Mouse (Mus musculus) kidney, postnatal 0 days (tissue): ENCODE measurements around the gene Mum1. TPM values are rescaled to one million over a fixed set of nuclear protein-coding genes. Genes with fewer than 3 reads are reported as not detected.
A peak's percentile ranks its signal among the peaks of the same experiment; 100 is the strongest.

Source experiments
- ATAC-seq: fragments of 200-750 bp; cut with Nextera tagmentation; replicated peaks from 2 replicates; pipeline ENCODE4 v1.8.0; 2017; ENCODE audit warnings: low read depth, moderate number of reproducible peaks, moderate TSS enrichment, moderate library complexity; ENCODE audit not compliant: low FRiP score
- DNase-seq: peaks from one replicate; pipeline ENCODE4 v3.0.0-alpha.2; 2016; ENCODE audit warnings: low spot score
- H3K27ac ChIP-seq: fragments of 300-500 bp; sonication (generic); 2 replicates; pipeline ENCODE4 v1.5.1; 2014; ENCODE audit warnings: mild to moderate bottlenecking
- H3K27me3 ChIP-seq: fragments of 300-500 bp; sonication (generic); 2 replicates; pipeline ENCODE4 v1.6.1; 2014; ENCODE audit warnings: low read length, mixed read lengths; ENCODE audit not compliant: insufficient read depth
- H3K36me3 ChIP-seq: fragments of 300-500 bp; sonication (generic); 2 replicates; pipeline ENCODE4 v1.6.1; 2014; ENCODE audit warnings: low read length, mixed read lengths; ENCODE audit not compliant: insufficient read depth
- H3K4me1 ChIP-seq: fragments of 300-500 bp; sonication (generic); replicated peaks from 2 replicates; pipeline ENCODE4 v1.6.1; 2014; ENCODE audit warnings: antibody characterized with exemption, low read length, mixed read lengths; ENCODE audit not compliant: insufficient read depth
- H3K4me2 ChIP-seq: fragments of 300-500 bp; sonication (generic); 2 replicates; pipeline ENCODE4 v1.6.1; 2014; ENCODE audit warnings: mild to moderate bottlenecking, low read length, moderate library complexity, mixed read lengths
- H3K4me3 ChIP-seq: fragments of 300-500 bp; sonication (generic); replicated peaks from 2 replicates; pipeline ENCODE4 v1.5.1; 2014; ENCODE audit warnings: low read depth, low read length
- H3K9ac ChIP-seq: fragments of 300-500 bp; sonication (generic); 2 replicates; pipeline ENCODE4 v1.6.1; 2014; ENCODE audit warnings: low read depth, low read length
- H3K9me3 ChIP-seq: fragments of 300-500 bp; sonication (generic); replicated peaks from 2 replicates; pipeline ENCODE4 v1.6.1; 2016; ENCODE audit warnings: low read length, inconsistent platforms, mixed read lengths
- CTCF ChIP-seq: IDR thresholded peaks from 2 replicates; pipeline ENCODE4 v1.5.1; 2016; ENCODE audit warnings: antibody characterized with exemption, low read depth, mild to moderate bottlenecking, moderate library complexity
- WGBS: fragments of 180-500 bp; shearing (Covaris S2); extraction: QIAGEN DNeasy Blood & Tissue Kit; methylation state at CpG from one replicate; pipeline ENCODE4 v1.1.7; 2014; 5-methylcytosine and 5-hydroxymethylcytosine counted together
- polyA plus RNA-seq: library from polyadenylated mRNA; unstranded; fragments of >200 nt; fragmentation: Nextera tagmentation; extraction: Ambion mirVana; gene quantifications from 2 replicates; pipeline ENCODE4 v1.2.1, GENCODE M21; 2015

The Mum1 gene
- polyA plus RNA-seq, 1 experiment from 2014 or later: 44.2 TPM

DNA sequence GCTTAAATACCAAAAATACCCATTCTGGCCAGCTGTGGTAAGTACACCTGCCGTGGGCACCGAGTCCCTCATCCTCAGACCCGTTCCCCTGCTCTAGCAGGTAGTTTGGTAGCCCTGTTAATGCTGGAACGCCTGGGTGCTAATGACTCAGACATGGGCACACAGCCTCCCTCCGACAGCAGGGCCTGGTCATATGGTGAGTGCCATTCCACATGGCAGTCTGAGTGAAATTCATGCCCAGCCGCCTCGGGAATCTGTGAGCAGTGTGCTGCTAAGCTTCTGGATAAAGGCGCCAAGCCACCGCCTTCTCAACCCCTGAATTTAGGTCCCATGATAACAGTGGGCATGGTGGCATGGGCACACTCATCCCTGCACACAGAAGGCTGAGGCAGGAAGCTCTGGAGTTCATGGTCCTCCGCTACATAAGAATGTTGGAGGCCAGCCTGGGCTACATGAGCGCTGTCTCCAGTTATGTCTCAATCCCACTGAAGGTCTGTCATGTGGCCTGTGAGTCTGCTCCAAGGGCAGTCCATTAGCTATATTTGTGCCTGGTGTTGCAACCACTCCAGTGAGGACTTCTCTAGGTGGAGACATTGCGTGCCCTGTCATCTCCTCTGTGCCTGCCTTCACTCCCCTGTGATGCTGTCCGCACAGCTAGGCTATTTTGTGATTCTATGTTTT is 10.1 kb downstream of the Mum1 start:
- ATAC-seq: no peak
- 94% methylated on average over 13 of the region's 13 CpGs for WGBS
- Histone ChIP-seq H3K36me3 (peaks cover 88% of the 10 kb centered on the region), H3K4me1 (peaks cover 4% of the 10 kb centered on the region; the same call in 1 of the 2 replicates), H3K9me3 (no peaks in the 10 kb centered on the region), H3K4me2 (no peak overlapping the region), H3K27me3 (no peaks in the 10 kb centered on the region), H3K9ac (no peak overlapping the region), H3K4me3 (no peak overlapping the region), H3K27ac (no peak overlapping the region)
- no peak for TF ChIP-seq CTCF
- DNase-seq: no peak

DNA sequence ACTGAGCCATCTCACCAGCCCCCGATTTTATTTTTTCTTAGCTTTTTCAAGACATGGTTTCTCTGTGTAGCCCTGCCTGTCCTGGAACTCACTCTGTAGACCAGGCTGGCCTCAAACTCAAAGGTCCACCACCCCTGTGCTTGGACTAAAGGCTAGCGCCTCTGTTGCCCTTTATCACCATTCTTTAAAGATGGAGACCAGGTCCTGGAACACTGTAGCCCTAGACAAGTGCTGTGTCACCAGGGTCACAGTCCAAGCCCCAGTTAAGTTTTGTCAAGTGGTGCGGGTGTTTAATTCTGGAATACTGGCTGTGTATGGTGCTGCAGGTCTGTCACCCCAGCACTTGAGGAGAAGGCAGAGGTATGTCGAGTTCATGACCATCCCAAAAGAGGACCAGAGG is 10.8 kb downstream of the Mum1 start:
- no peak overlapping the region for H3K9ac ChIP-seq
- no peaks in the 10 kb centered on the region for H3K27me3 ChIP-seq
- H3K4me2 ChIP-seq: no peak overlapping the region
- peaks cover 4% of the 10 kb centered on the region; the same call in 1 of the 2 replicates for H3K4me1 ChIP-seq
- no peak overlapping the region for H3K27ac ChIP-seq
- H3K4me3 ChIP-seq: no peak overlapping the region
- peaks cover 86% of the 10 kb centered on the region for H3K36me3 ChIP-seq
- 86% methylated on average over 4 of the region's 4 CpGs for WGBS
- no peak for DNase-seq
- H3K9me3 ChIP-seq: no peaks in the 10 kb centered on the region
- no peak for TF ChIP-seq CTCF
- no peak for ATAC-seq

DNA sequence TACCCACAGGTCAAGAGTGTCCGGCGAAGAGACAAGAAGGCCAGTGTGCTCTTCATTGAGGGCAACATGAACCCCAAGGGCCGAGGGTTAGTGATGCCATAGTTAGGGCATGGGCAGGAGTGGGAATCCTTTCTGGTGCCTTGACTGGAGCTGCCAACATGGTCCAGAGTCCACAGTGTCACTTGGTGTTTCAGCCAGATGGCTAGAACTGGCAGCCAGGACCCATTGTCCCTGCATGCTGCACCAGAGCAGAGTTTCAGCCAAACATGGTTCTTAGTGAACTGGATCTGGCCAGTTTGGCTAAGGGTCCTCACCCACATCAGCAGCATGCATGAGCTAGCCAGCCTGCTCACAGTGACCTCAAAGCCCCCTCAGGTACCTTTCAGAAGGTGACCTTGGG is 12.1 kb downstream of the Mum1 start:
- Histone ChIP-seq H3K4me2 (no peak overlapping the region), H3K9ac (no peak overlapping the region), H3K4me3 (no peak overlapping the region), H3K27ac (no peak overlapping the region), H3K36me3 (peaks cover 84% of the 10 kb centered on the region), H3K9me3 (no peaks in the 10 kb centered on the region), H3K4me1 (peaks cover under 1% of the 10 kb centered on the region; the same call in 1 of the 2 replicates), H3K27me3 (no peaks in the 10 kb centered on the region)
- ATAC-seq (no peak), DNase-seq (no peak)
- WGBS: 88% methylated on average over 3 of the region's 3 CpGs
- no peak for TF ChIP-seq CTCF

DNA sequence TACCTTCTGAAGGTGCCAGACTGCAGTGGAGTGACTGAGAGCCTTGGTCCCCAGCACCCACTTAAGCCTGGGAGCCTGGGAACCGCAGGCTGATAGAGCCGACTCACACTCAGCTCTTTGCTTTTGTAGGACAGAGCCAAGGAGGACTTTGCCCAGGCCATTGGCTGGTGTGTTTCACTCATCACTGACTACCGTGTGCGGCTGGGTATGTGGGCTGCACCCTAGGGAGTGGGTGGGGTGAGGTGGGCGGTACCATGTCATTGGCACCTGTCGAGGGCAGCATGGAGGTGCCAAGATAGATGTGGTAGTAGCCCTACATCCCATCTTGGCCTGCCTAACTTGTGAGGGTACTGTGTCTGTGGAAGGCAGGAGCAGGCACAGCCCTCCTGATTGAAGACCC is 13.6 kb downstream of the Mum1 start:
- H3K9ac ChIP-seq: no peak overlapping the region
- peaks cover 87% of the 10 kb centered on the region for H3K36me3 ChIP-seq
- 76% methylated on average over 6 of the region's 6 CpGs for WGBS
- no peak overlapping the region for H3K4me3 ChIP-seq
- no peak for DNase-seq
- H3K9me3 ChIP-seq: no peaks in the 10 kb centered on the region
- H3K27me3 ChIP-seq: no peaks in the 10 kb centered on the region
- no peak overlapping the region for H3K27ac ChIP-seq
- H3K4me2 ChIP-seq: no peak overlapping the region
- H3K4me1 ChIP-seq: no peaks in the 10 kb centered on the region
- ATAC-seq: no peak
- TF ChIP-seq CTCF: no peak

DNA sequence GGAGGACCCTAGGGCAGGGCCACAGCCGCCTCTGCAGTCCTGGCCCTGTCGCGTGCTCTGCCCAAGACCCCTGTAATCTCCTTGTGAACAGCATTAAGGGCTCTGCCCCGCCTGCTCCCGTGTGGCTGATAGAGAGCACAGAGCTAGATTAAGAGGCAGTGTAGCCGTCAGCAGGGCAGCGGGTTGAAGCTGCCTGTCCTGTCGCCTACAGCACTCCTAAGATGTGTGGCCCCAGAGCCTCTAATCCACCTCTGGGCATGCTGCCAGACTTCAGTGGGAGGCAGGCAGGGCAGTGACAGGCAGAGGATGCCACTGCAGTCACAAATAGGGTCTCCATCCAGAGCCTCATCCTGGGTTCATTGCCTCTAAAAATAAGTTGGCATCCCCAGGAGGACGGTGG is 15.9 kb downstream of the Mum1 start:
- Histone ChIP-seq H3K27me3 (no peaks in the 10 kb centered on the region), H3K36me3 (peaks cover 70% of the 10 kb centered on the region), H3K9ac (no peak overlapping the region), H3K9me3 (no peaks in the 10 kb centered on the region), H3K4me1 (no peaks in the 10 kb centered on the region), H3K4me2 (no peak overlapping the region), H3K27ac (no peak overlapping the region), H3K4me3 (no peak overlapping the region)
- TF ChIP-seq CTCF: no peak
- DNase-seq (no peak), ATAC-seq (no peak)
- WGBS: 64% methylated on average over 9 of the region's 9 CpGs

DNA sequence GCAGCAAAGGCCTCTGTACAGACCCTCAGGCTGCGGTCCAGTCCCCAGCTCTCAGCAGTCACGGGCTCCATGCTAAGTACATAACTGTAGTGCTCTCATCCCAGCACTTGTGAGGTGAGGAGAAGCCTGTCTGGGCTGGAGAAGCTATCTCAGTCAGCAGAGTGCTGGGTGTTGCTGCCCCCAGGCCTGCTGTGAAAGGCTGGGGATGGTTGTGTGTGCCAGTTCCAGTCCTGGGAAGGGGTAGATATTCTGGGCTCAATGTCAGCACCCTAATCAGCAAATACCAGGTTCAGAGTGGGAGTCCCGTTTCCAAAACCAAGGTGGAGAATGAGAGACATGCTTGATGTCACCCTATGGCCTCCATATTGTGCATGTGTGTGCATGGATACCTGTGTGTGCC is 16.4 kb downstream of the Mum1 start:
- WGBS: 83% methylated on average over 3 of the region's 3 CpGs
- no peak for TF ChIP-seq CTCF
- no peaks in the 10 kb centered on the region for H3K9me3 ChIP-seq
- no peaks in the 10 kb centered on the region for H3K27me3 ChIP-seq
- H3K36me3 ChIP-seq: peaks cover 65% of the 10 kb centered on the region
- no peaks in the 10 kb centered on the region for H3K4me1 ChIP-seq
- no peak for DNase-seq
- H3K4me3 ChIP-seq: no peak overlapping the region
- no peak overlapping the region for H3K4me2 ChIP-seq
- H3K27ac ChIP-seq: no peak overlapping the region
- no peak for ATAC-seq
- H3K9ac ChIP-seq: no peak overlapping the region

DNA sequence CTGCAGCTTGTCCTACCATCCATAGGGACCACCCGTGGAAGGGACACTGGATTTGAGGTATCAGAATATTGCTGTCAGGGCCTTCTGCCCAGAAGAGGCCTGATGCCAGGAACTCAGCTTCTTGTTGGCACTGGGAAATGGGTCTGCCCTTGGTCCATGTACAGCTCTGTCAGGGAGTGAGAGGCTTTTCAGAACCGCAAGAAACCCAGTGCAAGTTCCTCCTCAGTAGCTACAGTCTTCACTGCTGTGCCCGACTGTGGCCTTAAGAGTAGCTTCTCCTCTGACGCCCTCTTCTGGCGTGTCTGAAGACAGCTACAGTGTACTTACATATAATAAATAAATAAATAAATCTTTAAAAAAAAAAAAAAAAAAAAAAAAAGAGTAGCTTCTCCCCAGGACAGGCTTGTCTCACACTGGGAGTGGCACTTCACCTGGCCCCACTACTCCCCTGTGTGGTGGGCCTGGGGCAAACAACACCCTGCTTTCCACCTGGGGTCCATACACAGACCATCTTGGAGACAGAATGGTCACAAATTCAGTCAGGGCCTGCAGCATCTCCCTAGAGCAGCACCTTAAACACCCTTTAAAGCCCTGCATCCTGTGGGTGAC is 18.7 kb downstream of the Mum1 start:
- H3K36me3 ChIP-seq: peaks cover 43% of the 10 kb centered on the region

More for the DNA sequence above, 18.7 kb downstream of the Mum1 start:
- Histone ChIP-seq H3K4me2 (no peak overlapping the region), H3K4me1 (peaks cover 1% of the 10 kb centered on the region), H3K27me3 (no peaks in the 10 kb centered on the region), H3K4me3 (no peak overlapping the region), H3K27ac (no peak overlapping the region), H3K9me3 (no peaks in the 10 kb centered on the region), H3K9ac (no peak overlapping the region)
- no peak for ATAC-seq
- peak; percentile 82 for DNase-seq
- 40% methylated on average over 5 of the region's 5 CpGs for WGBS
- peak; percentile 60 for TF ChIP-seq CTCF
